Mouse (Mus musculus): ENCODE measurements around the gene Slf1.
A peak's percentile ranks its signal among the peaks of the same experiment; 100 is the strongest.
"Not testable (repeated sequence)": the region's sequence is repeated elsewhere in the genome, so short reads cannot be mapped to it uniquely, and the experiment has no call there.

Gene Slf1

DNA sequence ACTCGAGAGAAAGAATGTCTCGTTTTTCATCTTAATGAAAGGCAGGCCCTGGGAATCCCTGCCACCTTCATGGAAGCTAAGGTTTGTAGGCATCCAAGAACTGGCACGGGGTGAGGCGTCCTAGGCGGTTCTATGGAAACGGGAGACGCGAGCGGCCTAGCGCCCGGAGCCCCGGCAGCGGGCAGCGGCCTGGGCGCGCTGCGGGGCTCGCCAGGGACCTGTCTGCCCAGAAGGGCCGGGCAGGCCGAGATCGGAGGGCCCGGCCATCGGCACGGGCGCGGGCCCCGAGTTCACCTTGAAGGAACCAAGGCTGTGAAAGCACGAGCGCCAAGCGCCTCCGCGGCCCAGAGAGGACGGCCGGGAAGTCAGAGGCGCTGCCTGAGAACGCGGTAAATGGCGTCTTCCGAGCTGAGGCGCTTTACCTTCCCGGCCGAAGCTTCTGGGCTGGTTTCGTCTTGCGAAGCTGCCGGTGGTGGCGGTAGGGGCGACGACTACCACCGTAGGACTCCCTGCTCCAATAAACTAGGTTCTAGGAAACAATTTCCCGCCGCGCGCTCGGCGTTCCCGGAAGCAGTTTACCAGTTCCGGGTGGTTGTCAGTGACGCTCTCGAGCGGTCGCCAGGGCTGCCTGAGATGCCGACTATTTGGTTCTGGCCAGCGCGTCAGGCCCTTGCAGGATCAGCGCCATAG lies at the start of gene Slf1, which contains the start of gene 2210408I21Rik:
Gene Slf1 (minus strand): TSS at position 543 of the 690 bp plus-strand sequence.
Gene 2210408I21Rik (plus strand): TSS at position 610 of the 690 bp plus-strand sequence.
- DNase-seq (ENCODE audit: extremely low spot score, low spot score) = peak; percentile 92

DNA sequence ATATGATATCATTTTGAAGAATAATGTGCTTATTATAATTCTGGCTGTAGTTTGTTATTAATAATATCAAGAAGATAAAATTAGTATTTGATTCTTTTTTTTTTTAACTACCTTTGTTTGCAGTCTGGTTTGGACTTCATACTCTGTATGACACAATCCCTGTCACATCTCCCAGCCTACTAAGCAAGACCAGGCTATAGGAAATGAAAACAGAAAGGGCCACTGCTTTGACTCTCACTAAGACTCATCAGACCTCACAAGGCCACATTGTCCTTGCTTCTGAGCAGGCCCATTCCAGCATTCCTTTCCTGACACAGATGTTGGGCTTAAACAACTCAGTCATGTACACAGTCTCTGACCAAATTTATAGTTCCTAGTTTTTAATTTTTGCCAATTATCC lies 42.7 kb upstream of the Slf1 start:
- DNase-seq (ENCODE audit: extremely low spot score, low spot score) = no peak

DNA sequence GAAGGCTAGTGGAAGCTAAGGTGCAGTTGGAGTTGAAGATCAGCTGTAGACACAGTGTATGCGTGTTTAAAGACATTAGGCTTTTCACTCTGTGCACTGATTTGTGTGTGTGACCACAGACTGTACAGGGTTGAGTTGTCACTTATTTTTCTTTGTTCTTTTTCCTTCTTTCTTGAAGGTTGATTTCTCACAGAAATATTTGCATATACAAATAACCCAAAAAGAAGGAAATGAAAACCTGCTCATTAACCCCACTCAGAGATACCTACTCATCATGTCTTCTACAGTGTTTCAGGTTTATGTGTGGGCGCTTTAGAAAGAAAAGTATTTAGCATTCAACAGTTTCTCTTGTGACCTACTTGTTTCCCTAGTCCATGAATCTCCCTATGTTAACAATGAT lies 5.6 kb upstream of the Slf1 start:
- DNase-seq (ENCODE audit: extremely low spot score, low spot score) = no peak

DNA sequence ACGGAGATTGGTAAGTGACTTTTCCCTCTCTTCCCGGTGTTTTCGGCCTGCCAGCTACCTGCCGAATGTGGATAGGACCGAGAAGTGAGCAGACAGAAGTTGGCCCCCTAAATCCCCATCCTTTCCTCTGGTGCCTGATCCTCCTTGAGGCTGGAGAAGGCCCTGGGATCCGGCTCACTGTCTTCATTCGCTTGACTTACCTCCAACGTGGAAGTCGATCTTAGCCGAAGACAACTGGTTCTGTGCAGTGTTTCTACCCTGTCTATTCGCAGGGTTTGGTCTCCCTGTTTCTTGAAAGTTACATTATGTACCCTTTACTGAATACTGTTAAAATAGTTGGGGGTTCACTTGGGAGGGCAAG lies 328 bp upstream of the Slf1 start:
- no peak for DNase-seq (ENCODE audit: extremely low spot score, low spot score)

DNA sequence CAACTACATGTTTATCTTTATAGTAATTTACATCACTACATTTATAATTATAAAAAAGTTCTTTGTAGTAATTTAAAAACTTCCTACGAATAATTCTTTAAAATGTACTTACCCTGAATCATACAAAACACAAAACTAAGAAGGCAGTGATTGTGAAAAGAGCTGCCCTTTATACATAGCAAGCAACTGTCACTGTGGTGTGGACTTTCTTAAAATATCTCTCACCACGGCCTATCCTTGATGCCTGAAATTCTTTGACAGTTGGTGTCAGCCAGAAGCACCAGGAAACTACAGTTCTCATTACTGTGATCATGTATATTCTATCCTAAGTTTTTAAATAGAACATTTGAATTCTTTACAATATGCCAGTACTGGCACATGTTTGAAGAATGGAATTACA lies 4.1 kb downstream of the Slf1 start:
- DNase-seq (ENCODE audit: extremely low spot score, low spot score) = no peak

DNA sequence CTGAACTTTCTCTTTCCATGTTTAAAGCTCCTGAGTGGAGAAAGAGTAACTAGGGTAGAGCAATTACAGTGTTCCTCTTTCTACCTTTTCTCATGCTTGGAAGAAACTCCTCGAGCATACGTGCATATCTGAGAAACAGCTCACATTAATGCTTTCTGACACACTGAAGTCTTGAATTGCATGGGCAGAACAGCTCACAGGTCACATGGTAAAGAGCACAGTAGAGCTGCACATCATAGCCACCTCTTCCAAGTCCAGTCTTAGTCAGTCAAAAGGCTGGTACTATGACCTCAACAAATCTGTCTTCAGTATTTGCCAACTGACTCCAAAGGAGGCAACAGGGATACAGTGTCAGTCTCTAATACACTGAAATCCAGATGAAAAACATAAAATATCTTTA lies 7.0 kb downstream of the Slf1 start:
- DNase-seq (ENCODE audit: extremely low spot score, low spot score) = no peak

DNA sequence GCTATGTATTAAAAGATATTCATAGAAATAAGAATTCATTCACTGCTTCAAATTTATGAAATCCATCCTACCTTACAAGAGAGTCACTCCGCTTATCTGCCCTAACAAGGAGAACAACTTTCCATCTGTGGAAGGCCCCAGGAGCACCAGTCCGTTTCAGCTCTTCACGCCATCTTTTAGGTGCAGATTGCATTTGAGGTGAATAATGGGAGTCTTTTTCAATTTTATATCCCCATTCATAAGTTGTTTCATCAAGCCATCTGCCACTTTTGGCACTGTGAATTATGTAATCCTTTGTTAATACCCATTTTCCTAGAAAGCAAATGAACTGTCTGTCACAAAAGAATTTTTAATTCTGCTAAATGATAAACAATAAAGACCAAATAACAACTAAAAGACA lies 10.1 kb downstream of the Slf1 start:
- no peak for DNase-seq (ENCODE audit: extremely low spot score, low spot score)

DNA sequence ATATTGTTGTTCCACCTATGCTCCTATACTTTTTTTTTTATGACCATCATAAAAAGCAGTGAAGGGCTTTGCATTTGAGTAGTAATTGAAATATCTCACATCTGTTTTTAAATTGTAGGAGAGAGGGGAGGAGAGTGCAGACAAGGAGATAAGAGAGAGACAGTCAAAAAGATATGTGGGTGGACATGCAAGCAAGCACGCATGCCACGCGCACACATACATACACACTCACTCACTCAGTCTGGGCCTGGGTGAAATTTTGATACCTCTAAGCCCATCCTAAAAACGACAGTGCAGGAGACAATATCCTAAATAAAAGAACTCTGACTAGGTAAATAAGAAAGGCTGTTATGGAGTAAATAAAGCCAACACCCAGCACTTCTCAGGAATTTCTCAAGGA lies 16.6 kb downstream of the Slf1 start:
- DNase-seq (ENCODE audit: extremely low spot score, low spot score) = no peak

DNA sequence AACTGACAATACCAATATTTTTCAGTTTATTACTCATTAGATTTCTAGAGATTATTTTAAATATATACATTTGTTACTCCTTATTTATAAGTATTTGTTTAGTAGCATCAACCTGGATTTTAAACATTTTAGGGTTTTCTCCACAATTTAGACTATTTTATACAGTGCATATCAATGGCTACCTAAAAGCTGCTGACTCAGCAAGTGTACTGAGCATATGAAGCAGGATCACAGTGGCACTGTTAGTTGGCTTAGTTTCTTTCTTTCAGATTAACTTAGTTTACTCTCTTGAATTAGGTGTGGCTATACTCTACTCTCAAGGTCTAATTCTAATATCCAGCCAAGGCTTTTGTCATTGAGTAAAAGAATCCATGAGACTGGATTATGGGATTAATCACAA lies 27.5 kb downstream of the Slf1 start:
- DNase-seq (ENCODE audit: extremely low spot score, low spot score) = no peak

DNA sequence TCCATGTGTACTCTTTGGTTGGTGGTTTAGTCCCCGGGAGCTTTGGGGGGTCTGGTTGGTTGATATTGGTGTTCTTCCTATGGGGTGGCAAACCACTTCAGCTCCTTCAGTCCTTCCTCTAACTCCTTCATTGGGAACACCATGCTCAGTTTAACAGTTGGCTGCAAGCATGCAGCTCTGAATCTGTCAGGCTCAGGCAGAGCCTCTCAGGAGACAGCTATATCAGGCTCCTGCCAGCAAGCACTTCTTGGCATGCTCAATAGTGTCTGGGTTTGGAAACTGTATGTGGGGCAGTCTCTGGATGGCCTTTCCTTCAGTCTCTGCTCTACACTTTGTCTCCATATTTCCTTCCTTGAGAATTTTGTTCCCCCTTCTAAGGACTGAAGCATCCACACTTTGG lies 42.4 kb downstream of the Slf1 start:
- DNase-seq (ENCODE audit: extremely low spot score, low spot score) = not testable (repeated sequence)

DNA sequence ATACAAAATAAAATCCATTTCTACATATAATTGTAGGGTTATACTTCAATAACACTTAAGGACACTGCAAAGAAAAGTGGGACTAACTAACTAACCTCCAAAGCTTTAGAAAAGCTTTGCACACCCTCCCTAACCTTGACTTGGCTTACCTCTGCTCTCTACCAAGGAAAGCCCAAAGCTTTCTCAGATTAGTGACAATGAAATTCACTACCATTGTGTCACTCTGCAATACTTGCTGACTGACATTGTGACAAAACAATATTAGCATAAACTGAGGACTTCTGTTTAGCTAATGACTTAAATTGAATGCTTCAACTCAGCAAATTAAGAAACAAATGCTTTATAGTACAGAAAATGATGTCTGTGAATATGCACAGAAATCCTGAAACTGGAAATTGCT lies 63.2 kb downstream of the Slf1 start:
- DNase-seq (ENCODE audit: extremely low spot score, low spot score) = no peak

DNA sequence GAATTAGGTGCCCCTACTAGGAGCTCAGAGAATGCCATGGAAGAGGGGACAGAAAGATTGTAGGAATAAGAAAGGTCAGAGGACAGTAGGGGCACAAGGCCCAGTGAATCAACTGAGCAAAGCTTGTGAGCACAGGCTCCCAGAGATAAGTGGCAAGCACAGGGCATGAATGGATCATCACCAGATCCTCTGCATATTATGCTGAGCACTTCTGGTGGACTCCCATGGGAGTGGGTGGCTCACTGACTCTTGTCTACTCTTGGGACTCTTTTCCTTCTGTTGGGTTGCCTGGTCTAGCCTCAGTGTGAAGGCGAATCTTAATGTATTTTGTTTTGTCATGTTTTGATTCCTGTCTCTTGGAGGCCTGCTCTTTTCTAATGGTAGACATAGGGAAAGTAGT lies 66.4 kb downstream of the Slf1 start:
- no peak for DNase-seq (ENCODE audit: extremely low spot score, low spot score)

DNA sequence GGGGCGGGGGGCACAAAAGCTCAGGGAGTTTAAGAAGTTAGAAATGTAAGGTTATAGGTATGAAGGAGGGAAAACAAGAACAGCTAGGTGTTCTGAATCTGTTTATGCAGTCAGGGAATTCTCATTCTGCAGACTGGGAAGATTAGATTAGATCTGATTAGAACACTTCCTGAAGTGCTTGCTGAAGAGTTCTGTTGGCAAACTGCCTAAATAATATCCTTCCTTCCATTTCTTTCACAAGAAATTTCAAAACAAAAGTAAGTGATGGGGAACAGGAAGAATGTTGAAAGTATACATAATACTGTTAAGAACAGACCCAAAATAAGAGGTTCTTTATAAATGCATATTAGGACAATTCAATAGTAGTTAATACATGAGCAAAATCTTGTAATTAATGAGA lies 72.1 kb downstream of the Slf1 start:
- no peak for DNase-seq (ENCODE audit: extremely low spot score, low spot score)

DNA sequence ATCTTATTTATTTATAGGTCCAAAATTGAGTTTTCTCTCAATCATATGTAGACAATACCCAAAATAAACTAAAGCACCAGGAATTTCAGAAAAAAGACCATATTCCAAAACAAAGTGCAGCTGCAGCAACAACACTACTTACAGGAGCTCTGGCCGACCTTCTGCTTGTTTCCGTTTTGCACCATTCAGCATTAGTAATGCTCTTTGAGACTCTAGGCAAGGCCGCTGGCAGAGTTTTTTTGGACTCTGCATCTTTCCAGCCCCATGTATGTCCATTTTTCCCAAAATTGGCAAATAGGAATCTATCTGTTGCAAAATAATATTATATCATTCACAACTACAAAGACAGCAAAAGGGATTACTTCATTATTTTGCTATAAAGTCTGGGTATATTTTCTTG lies 85.5 kb downstream of the Slf1 start:
- DNase-seq (ENCODE audit: extremely low spot score, low spot score) = no peak

DNA sequence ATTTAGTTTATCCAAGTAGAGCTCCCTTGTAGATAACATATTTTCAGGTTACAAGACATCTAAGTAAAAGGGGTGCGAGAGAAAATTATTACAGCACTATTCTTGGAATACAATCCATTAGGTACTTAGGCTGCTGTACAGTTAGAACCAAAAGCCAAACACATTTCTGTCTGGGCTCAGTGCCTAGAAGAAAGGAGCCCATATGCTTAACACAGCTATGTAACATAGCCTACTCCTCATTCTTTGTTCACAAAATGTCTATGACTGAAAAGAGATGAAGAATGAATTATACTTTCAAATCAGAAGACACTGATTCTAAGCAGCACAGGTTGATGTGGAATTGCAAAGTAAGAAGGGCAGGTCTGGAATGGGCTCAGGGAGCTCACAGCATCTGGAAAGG lies 86.8 kb downstream of the Slf1 start:
- DNase-seq (ENCODE audit: extremely low spot score, low spot score) = no peak

DNA sequence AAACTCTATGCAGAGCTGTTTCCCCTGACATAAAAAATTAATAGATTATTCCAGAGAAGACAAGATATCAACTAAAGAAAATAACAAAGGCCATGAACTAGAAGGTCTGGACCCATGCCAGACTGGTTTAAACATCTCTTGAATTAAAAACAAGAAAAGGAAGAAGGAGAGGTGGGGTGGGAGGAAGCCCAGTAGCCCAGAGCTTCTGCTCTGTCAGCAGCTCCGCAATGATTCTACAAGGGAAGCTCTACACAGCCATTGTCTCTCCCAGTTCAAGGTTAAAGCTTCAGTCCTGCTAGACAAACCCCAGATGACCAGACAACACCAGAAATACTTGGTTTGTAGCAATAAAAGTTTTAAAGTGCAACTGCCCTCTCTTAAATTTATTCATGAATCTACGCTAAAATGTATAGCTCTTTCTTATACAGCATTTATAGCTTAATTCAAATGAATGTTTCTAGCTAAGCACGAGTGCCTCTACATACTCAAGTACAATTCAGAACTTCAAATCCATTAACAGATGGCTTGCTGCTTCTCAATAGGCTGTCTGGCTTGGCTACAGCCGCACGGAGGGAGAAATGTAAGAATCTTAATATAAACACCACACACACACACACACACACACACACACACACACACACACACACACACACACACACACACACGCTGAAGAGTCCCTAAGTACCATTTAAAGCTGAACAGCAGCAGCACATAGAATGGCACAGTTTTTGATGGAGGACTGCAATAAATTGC lies 87.9 kb downstream of the Slf1 start:
- no peak for DNase-seq (ENCODE audit: extremely low spot score, low spot score)

DNA sequence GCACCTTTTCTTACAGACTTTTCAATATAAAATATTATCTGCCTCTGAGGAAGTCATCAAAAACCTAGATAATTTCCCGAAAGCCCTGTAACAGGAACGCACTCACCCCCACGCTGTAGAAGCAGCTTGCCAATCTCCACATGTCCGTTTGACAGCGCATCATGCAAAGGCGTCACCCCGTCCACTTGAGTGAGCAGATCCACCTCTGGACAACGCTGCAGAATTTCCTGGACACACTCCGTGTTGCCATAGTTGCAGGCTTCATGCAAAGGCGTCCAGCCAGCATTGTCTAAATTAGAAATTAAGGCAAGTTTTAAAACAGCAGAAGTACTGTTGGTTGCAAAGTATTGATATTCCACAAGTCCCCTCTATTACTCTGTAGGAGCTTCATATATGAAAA lies 88.9 kb downstream of the Slf1 start:
- DNase-seq (ENCODE audit: extremely low spot score, low spot score) = no peak

DNA sequence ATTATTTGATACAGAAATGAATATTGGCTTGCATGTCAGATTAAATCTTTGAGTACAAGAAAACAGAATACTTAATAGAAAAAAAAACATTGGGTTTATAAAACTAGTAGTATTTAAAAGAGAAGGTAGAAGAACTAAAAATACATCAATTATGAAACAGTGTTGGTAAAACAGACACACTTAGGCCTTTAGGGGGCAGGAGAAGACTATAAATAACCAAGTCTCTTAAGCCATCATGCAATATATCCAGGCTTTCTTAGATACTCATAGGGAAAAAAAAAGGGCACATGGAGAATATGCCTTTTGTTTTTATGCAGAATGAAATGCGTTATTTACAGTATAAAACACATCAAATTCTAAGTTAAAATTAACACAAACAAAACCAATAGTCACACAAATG lies 89.9 kb downstream of the Slf1 start:
- no peak for DNase-seq (ENCODE audit: extremely low spot score, low spot score)

DNA sequence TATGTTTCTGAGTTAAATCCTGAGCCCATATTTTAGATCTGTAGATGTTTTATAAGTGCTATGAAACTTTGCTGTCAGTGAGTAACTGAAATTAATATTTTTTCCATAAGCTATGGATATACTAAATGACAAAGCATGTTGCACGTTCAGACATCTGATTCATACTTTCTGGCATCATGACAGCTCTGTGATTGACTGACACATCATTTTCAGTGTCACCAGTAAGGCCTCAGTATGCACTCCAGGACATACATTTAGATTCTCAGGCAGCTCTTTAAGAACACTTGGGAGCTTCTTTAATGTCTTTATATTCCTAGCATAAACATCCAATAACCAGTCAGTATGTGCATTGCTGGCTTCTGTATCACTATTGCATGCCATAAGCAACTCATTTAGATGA lies 91.9 kb downstream of the Slf1 start:
- no peak for DNase-seq (ENCODE audit: extremely low spot score, low spot score)

DNA sequence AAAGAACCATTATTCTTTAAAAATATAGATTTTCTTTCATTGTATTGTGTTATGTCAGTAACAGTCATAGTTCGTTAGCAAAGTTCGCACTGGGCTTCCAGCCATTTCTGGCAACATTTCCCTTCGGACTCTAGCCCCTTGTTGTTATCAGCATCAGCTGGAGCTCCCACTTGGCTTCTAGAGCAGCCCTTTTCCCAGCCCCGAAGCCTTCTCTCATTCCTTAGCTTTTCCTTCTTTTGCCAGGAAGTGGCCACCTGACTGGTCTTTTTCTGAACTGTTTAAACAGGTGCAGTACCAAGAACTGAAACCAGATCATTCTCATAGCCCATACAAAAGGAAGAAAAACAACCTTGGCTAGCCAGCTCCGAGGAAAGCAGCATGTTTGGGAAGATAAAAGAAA lies 105.7 kb downstream of the Slf1 start:
- DNase-seq (ENCODE audit: extremely low spot score, low spot score) = no peak

DNA sequence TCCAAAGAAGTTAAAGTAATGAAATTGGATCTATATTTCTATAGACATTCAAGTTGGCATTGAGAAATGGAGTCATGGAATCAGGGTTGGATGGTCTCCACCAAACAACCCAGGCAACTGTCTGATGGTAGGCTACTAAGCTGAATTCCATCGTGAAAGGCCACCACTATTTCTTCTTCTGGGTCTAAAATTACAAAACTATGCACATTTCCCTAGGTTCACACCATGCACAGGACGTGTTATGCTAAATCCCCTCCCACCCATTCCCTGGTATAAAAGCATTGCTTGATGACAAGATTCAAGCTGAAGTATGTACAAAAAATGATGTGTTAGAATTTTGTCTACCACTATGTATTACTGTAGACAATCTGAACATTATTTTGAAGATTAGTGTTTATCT lies 116.4 kb downstream of the Slf1 start:
- DNase-seq (ENCODE audit: extremely low spot score, low spot score) = no peak

DNA sequence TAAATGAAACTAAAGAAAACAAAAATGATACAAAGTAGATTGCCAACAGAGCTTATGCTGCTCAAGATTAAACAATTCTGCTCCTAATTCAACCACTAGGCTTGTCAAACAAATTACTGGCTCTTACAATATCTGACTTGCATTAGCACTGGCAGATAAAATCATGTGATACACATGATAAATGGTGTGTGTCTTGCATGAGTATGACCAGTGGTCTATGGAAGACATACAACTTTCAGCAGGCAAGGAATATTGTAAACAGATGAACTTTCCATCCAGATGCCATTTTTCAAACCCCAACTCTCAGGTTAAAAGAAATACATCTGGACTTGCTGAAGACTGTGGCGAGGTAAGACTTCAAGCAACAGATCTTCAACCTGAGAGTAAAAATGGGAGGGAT lies 131.6 kb downstream of the Slf1 start:
- no peak for DNase-seq (ENCODE audit: extremely low spot score, low spot score)

DNA sequence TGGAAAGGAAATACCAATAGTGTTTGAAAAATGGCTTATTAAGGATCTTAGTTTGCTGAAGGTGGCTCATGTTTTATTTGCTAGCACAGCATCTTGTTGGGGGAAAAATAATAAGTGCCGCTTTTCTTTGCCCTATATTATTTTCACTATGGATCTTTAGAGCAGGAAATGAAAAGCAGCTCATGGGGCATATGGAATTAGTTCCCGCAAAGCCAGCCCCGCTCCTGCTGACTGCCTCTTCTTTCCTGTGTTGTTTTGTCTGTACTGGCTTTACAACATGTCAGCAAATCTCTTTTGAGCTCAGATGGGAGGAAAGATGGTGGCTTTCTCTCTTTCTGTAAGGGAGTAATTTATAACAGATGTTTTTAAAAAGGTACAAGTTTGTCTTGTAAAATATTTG lies 132.6 kb downstream of the Slf1 start:
- no peak for DNase-seq (ENCODE audit: extremely low spot score, low spot score)
